Mouse (Mus musculus) forebrain, embryonic 13.5 days (tissue): ENCODE data around the gene Lrmda. TPM values are rescaled to one million over a fixed set of nuclear protein-coding genes. Genes with fewer than 3 reads are reported as not detected.

ENCODE experiments used
- ATAC-seq: fragments of 200-750 bp; cut with Nextera tagmentation; 2 replicates; pipeline ENCODE4 v1.8.0; 2017
- H3K27ac ChIP-seq: fragments of 300-500 bp; sonication (generic); 2 replicates; pipeline ENCODE4 v1.5.1; 2015; ENCODE audit warnings: inconsistent platforms, mild to moderate bottlenecking, moderate library complexity
- H3K27me3 ChIP-seq: fragments of 300-500 bp; sonication (generic); 2 replicates; pipeline ENCODE4 v1.6.1; 2015; ENCODE audit warnings: mild to moderate bottlenecking, inconsistent platforms
- H3K36me3 ChIP-seq: fragments of 300-500 bp; sonication (generic); 2 replicates; pipeline ENCODE4 v1.6.1; 2015; ENCODE audit warnings: mild to moderate bottlenecking, inconsistent platforms; ENCODE audit not compliant: poor library complexity, severe bottlenecking
- H3K4me1 ChIP-seq: fragments of 300-500 bp; sonication (generic); 2 replicates; pipeline ENCODE4 v1.6.1; 2015; ENCODE audit warnings: inconsistent platforms
- H3K4me2 ChIP-seq: fragments of 300-500 bp; sonication (generic); 2 replicates; pipeline ENCODE4 v1.6.1; 2015; ENCODE audit warnings: inconsistent platforms, mild to moderate bottlenecking, moderate library complexity
- H3K4me3 ChIP-seq: fragments of 300-500 bp; sonication (generic); 2 replicates; pipeline ENCODE4 v1.5.1; 2015; ENCODE audit warnings: mild to moderate bottlenecking, inconsistent platforms
- H3K9ac ChIP-seq: fragments of 300-500 bp; sonication (generic); 2 replicates; pipeline ENCODE4 v1.6.1; 2015; ENCODE audit warnings: mild to moderate bottlenecking, inconsistent platforms
- H3K9me3 ChIP-seq: fragments of 300-500 bp; sonication (generic); replicated peaks from 2 replicates; pipeline ENCODE4 v1.6.1; 2016; ENCODE audit warnings: inconsistent platforms
- WGBS: fragments of 180-500 bp; shearing (Covaris S2); methylation state at CpG from one replicate; pipeline ENCODE4 v1.1.7; 2015; 5-methylcytosine and 5-hydroxymethylcytosine counted together
- polyA plus RNA-seq: library from polyadenylated mRNA; unstranded; fragments of >200 nt; fragmentation: Nextera tagmentation; extraction: Ambion mirVana; gene quantifications from 2 replicates; pipeline ENCODE4 v1.2.1, GENCODE M21; 2015

Gene Lrmda
- polyA plus RNA-seq, 1 experiment from 2014 or later: not detected

DNA sequence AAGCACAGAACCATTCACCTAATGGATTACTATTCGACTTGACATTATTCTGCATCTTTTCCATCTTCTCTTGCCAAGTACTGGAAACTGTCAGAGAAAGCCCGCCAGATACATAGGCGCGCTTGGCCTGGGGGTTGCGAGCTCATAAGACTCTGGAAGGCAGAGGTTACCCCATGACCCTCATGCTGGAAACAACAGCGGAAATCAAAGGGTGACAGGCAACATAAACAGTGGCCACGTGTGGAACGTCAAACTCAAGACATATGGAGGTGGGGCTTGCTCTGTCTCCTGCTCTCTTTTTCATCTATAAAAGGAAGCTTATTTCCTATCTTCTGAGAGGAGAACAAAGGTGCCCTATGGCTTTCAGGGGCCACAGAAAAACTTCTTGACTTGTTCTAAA, 351.6 kb downstream of the Lrmda start:
- Histone ChIP-seq H3K27ac (no peak overlapping the region), H3K4me2 (no peak overlapping the region), H3K27me3 (0 out of 2 replicates have a peak, but pooled peaks cover 4% of the 10 kb centered on the region), H3K9me3 (no peaks in the 10 kb centered on the region), H3K4me3 (no peak overlapping the region), H3K9ac (no peak overlapping the region), H3K4me1 (no peaks in the 10 kb centered on the region; the same call in 1 of the 2 replicates), H3K36me3 (no peaks in the 10 kb centered on the region)
- 77% methylated on average over 8 of the region's 8 CpGs for WGBS
- no peak for ATAC-seq

DNA sequence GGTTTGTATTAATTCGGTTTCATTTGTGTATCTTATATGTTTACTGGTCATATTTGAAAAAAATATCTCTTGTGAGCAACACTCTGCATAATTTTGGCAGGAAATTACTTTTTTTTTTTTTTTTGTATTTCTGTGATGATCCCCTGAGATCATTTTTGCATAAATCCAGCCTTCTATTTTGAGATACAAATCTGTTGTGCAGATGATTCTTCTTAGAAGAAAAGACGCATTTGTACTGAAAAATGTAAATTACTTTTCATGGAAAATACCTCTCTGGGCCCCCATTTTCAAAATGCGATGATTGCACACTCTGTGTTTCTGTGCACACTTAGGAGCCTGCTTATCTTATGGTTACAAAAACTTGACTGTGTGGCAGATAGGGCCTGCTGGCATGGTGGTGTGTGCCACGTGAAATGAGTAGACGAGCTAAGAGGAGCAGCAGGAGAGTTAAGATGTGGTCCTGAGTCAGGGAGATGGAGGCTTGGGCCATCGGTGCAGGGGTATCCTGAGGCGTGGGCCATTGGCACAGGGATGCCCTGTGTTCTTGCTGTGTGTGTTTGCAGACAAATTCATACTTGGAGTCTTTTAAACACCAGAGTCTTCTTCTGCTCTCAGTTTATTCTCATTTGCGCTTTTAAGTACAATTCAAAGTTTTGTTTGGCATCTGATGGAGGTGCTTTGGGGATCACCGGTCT, 353.3 kb downstream of the Lrmda start:
- H3K4me1 ChIP-seq: no peaks in the 10 kb centered on the region
- H3K27me3 ChIP-seq: 0 out of 2 replicates have a peak, but pooled peaks cover 4% of the 10 kb centered on the region
- H3K36me3 ChIP-seq: no peaks in the 10 kb centered on the region
- ATAC-seq: no peak
- WGBS: 92% methylated on average over 9 of the region's 9 CpGs
- no peak overlapping the region for H3K4me2 ChIP-seq
- no peak overlapping the region for H3K27ac ChIP-seq
- H3K9ac ChIP-seq: no peak overlapping the region
- H3K9me3 ChIP-seq: no peaks in the 10 kb centered on the region
- H3K4me3 ChIP-seq: no peak overlapping the region

GRCm38 (mm10) chr14:22373361-22373745, 353.8 kb downstream of the Lrmda start:
- H3K36me3 ChIP-seq: no peaks in the 10 kb centered on the region
- no peak overlapping the region for H3K9ac ChIP-seq
- H3K4me1 ChIP-seq: no peaks in the 10 kb centered on the region
- H3K4me2 ChIP-seq: no peak overlapping the region
- H3K27me3 ChIP-seq: 0 out of 2 replicates have a peak, but pooled peaks cover 4% of the 10 kb centered on the region
- ATAC-seq: no peak
- 82% methylated on average over 3 of the region's 3 CpGs for WGBS
- no peaks in the 10 kb centered on the region for H3K9me3 ChIP-seq
- H3K4me3 ChIP-seq: no peak overlapping the region
- H3K27ac ChIP-seq: no peak overlapping the region

DNA sequence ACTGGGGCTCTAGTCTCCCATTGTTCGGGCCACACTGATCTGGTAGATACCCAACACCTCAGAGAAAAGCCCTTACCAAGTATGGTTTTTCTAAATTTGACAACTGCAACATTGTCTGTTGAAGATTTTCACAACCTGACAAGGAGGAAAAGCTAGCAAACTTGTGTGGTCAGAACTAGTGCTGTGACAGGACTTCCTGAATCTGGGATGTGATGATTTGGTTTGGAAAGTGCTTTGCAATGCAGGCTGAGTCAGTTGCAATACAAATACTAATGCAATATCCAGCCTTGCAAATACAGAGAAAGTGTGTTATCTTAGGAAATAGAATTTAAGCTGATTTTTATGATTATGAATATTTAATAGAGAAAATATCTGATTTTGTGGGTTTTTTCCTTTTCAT, 357.6 kb downstream of the Lrmda start:
- peaks cover 4% of the 10 kb centered on the region; the same call in 1 of the 2 replicates for H3K27me3 ChIP-seq
- H3K4me1 ChIP-seq: no peaks in the 10 kb centered on the region
- no peak overlapping the region for H3K4me3 ChIP-seq
- no peak for ATAC-seq
- no peak overlapping the region for H3K9ac ChIP-seq
- H3K27ac ChIP-seq: no peak overlapping the region
- no peaks in the 10 kb centered on the region for H3K9me3 ChIP-seq
- no peaks in the 10 kb centered on the region for H3K36me3 ChIP-seq
- no peak overlapping the region for H3K4me2 ChIP-seq
- 85% methylated on average over 1 of the region's 1 CpGs for WGBS

GRCm38 (mm10) chr14:22382101-22382500, 362.6 kb downstream of the Lrmda start:
- Histone ChIP-seq H3K4me2 (no peak overlapping the region), H3K9me3 (no peaks in the 10 kb centered on the region), H3K4me1 (no peaks in the 10 kb centered on the region), H3K9ac (no peak overlapping the region), H3K27ac (no peak overlapping the region), H3K36me3 (no peaks in the 10 kb centered on the region), H3K4me3 (no peak overlapping the region), H3K27me3 (peaks cover 4% of the 10 kb centered on the region; the same call in 1 of the 2 replicates)
- 83% methylated on average over 4 of the region's 4 CpGs for WGBS
- ATAC-seq: no peak

DNA sequence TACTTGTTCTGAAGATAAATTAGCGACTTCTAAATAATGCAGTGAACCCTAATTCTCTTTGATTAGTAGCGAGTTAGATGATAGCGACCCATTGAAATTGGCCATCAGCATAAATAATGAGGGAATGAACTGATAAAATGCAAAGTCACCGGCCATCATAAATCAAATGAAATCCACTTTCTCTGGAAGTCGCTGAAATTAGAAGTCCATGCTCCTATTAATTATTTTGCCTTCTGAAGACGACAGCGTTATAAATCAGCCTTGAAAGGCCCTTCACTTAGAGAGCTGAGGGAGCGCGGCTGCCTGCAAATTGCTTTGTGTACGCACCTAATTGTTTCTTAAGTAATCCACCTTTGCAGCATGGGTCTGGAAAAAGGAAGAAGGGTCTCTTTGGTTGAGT, 374.1 kb downstream of the Lrmda start:
- Histone ChIP-seq H3K36me3 (no peaks in the 10 kb centered on the region), H3K4me2 (no peak overlapping the region), H3K9ac (no peak overlapping the region), H3K9me3 (no peaks in the 10 kb centered on the region), H3K27me3 (no peaks in the 10 kb centered on the region), H3K4me3 (no peak overlapping the region), H3K4me1 (no peaks in the 10 kb centered on the region), H3K27ac (no peak overlapping the region)
- 83% methylated on average over 10 of the region's 10 CpGs for WGBS
- no peak for ATAC-seq

DNA sequence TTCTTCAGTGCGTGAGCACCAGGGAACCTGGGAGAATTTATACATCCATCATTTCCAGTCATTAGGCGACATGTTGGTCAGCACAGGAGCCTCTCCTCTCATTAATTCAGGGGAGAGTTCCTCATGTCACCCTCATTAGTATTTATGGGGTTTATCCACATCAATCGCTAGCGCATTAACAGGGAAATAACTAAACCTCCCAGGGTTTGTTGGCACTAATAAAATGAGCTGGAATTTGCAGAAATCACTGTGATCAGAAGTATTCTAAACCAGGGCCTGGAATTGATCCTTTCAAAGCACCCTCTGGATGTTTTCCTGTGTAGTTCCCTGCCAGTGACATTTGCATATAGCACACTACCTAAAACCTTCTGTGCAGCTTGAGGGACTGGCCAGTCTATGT, 382.9 kb downstream of the Lrmda start:
- H3K36me3 ChIP-seq: no peaks in the 10 kb centered on the region
- H3K4me2 ChIP-seq: no peak overlapping the region
- H3K9ac ChIP-seq: no peak overlapping the region
- no peak overlapping the region for H3K27ac ChIP-seq
- peaks cover 17% of the 10 kb centered on the region; the same call in 1 of the 2 replicates for H3K27me3 ChIP-seq
- ATAC-seq: no peak
- H3K9me3 ChIP-seq: no peaks in the 10 kb centered on the region
- 38% methylated on average over 4 of the region's 4 CpGs for WGBS
- H3K4me1 ChIP-seq: no peaks in the 10 kb centered on the region
- no peak overlapping the region for H3K4me3 ChIP-seq

DNA sequence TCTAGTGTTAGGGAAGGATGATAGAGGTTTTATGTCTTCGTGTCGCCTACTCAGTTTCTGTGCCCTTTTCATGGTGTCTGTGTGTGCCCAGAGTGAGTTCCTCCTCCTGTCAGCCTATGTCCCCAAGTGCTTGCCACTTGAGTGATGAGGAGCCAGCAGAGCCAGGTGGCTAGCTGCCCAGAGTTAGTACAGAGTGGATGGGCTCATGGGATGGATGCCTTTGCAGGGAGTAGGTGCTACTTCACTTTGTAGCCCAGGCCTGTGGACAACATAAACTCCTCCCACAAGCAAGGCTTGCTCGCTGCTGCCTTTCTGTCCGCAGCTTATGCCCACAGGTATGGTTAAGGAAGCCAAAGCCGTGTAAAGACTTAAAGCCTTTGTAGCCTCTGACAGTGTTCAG, 387.1 kb downstream of the Lrmda start:
- Histone ChIP-seq H3K27ac (no peak overlapping the region), H3K4me1 (no peaks in the 10 kb centered on the region), H3K4me3 (no peak overlapping the region), H3K9me3 (no peaks in the 10 kb centered on the region), H3K4me2 (no peak overlapping the region), H3K27me3 (peaks cover 21% of the 10 kb centered on the region; the same call in 1 of the 2 replicates), H3K9ac (no peak overlapping the region), H3K36me3 (no peaks in the 10 kb centered on the region)
- ATAC-seq: no peak
- 86% methylated on average over 5 of the region's 5 CpGs for WGBS

DNA sequence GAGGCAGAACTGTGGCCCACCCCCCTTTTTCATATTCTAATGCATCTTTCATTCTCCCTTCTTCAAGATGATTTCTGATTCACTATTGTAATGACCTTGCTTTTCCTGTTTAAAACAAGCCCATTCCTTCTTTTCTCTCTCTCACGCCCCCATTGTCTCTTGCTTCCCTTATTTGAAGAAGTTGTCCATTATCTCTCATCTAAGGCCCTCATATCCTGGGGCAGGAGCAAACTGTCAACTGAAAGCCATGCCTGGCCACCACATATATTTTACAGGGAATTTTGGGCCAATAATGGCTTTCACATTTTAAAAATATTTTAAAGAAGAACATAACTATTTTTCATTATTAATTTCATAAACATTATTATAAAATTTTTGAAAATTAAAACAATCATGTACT, 391.3 kb downstream of the Lrmda start:
- no peak overlapping the region for H3K4me2 ChIP-seq
- H3K4me3 ChIP-seq: no peak overlapping the region
- no peaks in the 10 kb centered on the region for H3K9me3 ChIP-seq
- H3K27ac ChIP-seq: no peak overlapping the region
- no peaks in the 10 kb centered on the region for H3K4me1 ChIP-seq
- H3K27me3 ChIP-seq: peaks cover 26% of the 10 kb centered on the region
- no peak overlapping the region for H3K9ac ChIP-seq
- no peaks in the 10 kb centered on the region for H3K36me3 ChIP-seq
- WGBS: 78% methylated on average over 1 of the region's 1 CpGs
- no peak for ATAC-seq

- no peaks in the 10 kb centered on the region for H3K4me1 ChIP-seq
- no peak overlapping the region for H3K27ac ChIP-seq
- H3K9ac ChIP-seq: no peak overlapping the region
- H3K27me3 ChIP-seq: peaks cover 26% of the 10 kb centered on the region; the same call in 1 of the 2 replicates
- H3K4me3 ChIP-seq: no peak overlapping the region
- H3K4me2 ChIP-seq: no peak overlapping the region
- H3K36me3 ChIP-seq: no peaks in the 10 kb centered on the region
- peaks cover 3% of the 10 kb centered on the region for H3K9me3 ChIP-seq
- WGBS: 77% methylated on average over 7 of the region's 7 CpGs
- no peak for ATAC-seq
These were observed 393.7 kb downstream of the Lrmda start for GRCm38 (mm10) chr14:22413220-22413619.

DNA sequence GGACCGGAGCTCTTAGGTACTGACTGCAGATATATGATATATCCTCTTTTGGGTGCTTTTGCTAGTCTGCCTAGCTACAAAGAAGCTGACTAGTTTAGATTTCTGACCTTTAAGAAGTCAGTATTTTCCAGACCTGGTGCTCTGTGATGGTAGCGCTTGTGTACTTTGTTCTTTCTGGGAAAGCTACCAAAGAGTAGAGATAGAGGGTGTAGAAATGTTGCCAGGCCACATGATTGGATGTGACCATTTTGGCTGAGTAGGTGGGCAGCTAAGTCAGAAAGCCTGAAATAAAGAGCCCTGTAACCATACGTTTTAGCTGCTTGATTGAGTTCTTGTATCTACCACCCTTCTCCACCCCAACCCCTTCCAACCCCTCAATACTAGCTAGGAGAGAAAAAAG, 398.2 kb downstream of the Lrmda start:
- Histone ChIP-seq H3K36me3 (no peaks in the 10 kb centered on the region), H3K4me1 (no peaks in the 10 kb centered on the region), H3K9ac (no peak overlapping the region), H3K4me2 (no peak overlapping the region), H3K4me3 (no peak overlapping the region), H3K27ac (no peak overlapping the region), H3K9me3 (peaks cover 7% of the 10 kb centered on the region), H3K27me3 (peaks cover 53% of the 10 kb centered on the region)
- 81% methylated on average over 3 of the region's 3 CpGs for WGBS
- no peak for ATAC-seq

GRCm38 (mm10) chr14:22421668-22422067, 402.2 kb downstream of the Lrmda start:
- no peak for ATAC-seq
- whole genome bisulfite sequencing: 91% methylated on average over 4 of the region's 4 CpGs
- Histone ChIP-seq H3K9ac (no peak overlapping the region), H3K4me2 (no peak overlapping the region), H3K27ac (no peak overlapping the region), H3K4me1 (peaks cover 10% of the 10 kb centered on the region; the same call in 1 of the 2 replicates), H3K36me3 (no peaks in the 10 kb centered on the region), H3K9me3 (peaks cover 7% of the 10 kb centered on the region), H3K27me3 (peaks cover 56% of the 10 kb centered on the region), H3K4me3 (no peak overlapping the region)
